In the genomic region with DNA sequence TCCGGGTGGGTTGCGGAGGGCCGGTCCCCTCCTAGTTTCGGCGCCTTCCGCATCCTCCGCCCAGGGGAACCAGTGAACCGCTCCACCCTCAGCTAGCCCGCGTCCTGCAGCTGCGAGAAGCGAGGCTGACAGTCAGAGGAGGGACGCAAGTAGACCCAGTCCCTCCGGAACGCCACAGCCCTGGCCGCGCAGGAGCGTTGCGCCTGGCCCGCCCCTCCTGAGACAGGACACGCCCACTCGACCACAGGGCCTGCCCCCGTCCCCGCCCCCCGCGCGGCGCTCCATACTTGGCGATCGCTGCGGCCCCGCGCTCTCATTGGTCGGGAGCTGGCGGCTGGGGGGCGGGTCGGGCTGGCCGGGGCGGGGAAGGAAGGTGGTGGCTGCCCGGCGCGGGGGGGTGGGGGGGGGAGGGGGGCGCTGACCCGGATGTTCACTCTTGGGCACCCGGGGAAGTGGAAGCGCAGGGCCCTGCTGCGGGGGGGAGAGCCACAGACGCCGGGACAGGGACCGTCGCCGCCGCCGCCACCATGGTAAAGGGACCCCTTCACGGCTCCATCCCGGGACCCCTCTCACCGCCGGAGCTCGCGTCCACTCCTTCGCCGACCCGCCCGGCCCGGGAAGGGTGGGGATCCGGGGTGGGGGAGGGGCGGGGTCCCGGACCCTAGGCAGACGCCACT, we compare ENCODE assay signal across 8 mouse cellular contexts. TPM values are rescaled to one million over a fixed set of nuclear protein-coding genes. Genes with fewer than 3 reads are reported as not detected.
DNase-seq lines count a peak whose midpoint lies in the region; ATAC-seq and TF ChIP-seq lines count a peak whose summit lies in the region.

A gene (plus strand): TSS at position 401 of the 677 bp plus-strand sequence.

- WGBS in cerebellum, adult 2 months = under 1% methylated on average over 62 of the region's 69 CpGs
- 0% methylated on average over 51 of the region's 69 CpGs for WGBS in lung, embryonic 16.5 days

- peak; percentile 61 to 81; a peak in 3 of 4 replicates for TF ChIP-seq POLR2A in MEL (IDR thresholded peaks at IDR 0.05; ENCODE audit: control insufficient read depth in 1 of 2, insufficient read depth in 1 of 2, low read depth in 1 of 2, low read length in 2 of 2, poor library complexity in 1 of 2)
- TF ChIP-seq POLR2A in cerebellum, adult 2 months (IDR thresholded peaks at IDR 0.05; ENCODE audit: borderline replicate concordance, insufficient read depth, low read length) = peak; percentile 93

- TF ChIP-seq EP300 in MEL (IDR thresholded peaks at IDR 0.05; ENCODE audit: low read depth in 1 of 2, low read length in 2 of 2) = no peak

- H3K4me1 ChIP-seq in MEL (ENCODE audit: control insufficient read depth in 1 of 2, insufficient read depth in 2 of 2, low read length in 2 of 2) = peaks cover 10 to 41% of the 10 kb centered on the region in 2 experiments
- peaks cover 26% of the 10 kb centered on the region for H3K4me1 ChIP-seq in cerebellum, adult 2 months (ENCODE audit: control insufficient read depth, insufficient read depth, low read length)
- peaks cover 44% of the 10 kb centered on the region for H3K4me1 ChIP-seq in lung, embryonic 16.5 days (replicated peaks; ENCODE audit: control insufficient read depth, insufficient read depth, low read length)

- peak within 1 kb of the TSS; percentile 80 to 100 for H3K4me3 ChIP-seq in MEL (ENCODE audit: control insufficient read depth in 1 of 2, insufficient read depth in 1 of 2, low read depth in 2 of 2, low read length in 2 of 2)
- peak within 1 kb of the TSS; percentile 86 for H3K4me3 ChIP-seq in cerebellum, adult 2 months (replicated peaks; ENCODE audit: insufficient read depth, low read depth, low read length)
- peak within 1 kb of the TSS; percentile 81 for H3K4me3 ChIP-seq in lung, embryonic 16.5 days (ENCODE audit: low read length)

- peak within 1 kb of the TSS; percentile 90 for H3K9ac ChIP-seq in MEL (ENCODE audit: control insufficient read depth, low read depth, low read length, poor library complexity, severe bottlenecking)
- H3K9ac ChIP-seq in lung, embryonic 16.5 days (ENCODE audit: low read length) = peak within 1 kb of the TSS; percentile 92

- peak; percentile 83 to 86 for ATAC-seq in hematopoietic stem cell, adult 5-6 weeks (replicated peaks in 1 of 2; ENCODE audit: insufficient read depth in 1 of 2, low FRiP score in 2 of 2, low TSS enrichment in 1 of 2, low read depth in 1 of 2, poor library complexity in 2 of 2, severe bottlenecking in 2 of 2)
- ATAC-seq in lung, embryonic 16.5 days (ENCODE audit: low read depth) = peak; percentile 97

- no peak for TF ChIP-seq CTCF in MEL (IDR thresholded peaks at IDR 0.05 in 2 of 3, conservative IDR thresholded peaks at IDR 0.05 in 1 of 3; ENCODE audit: control insufficient read depth in 1 of 3, insufficient read depth in 1 of 3, low read depth in 2 of 3, low read length in 3 of 3, poor library complexity in 1 of 3, severe bottlenecking in 1 of 3)
- no peak for TF ChIP-seq CTCF in cerebellum, adult 2 months (IDR thresholded peaks at IDR 0.05; ENCODE audit: borderline replicate concordance, insufficient read depth, low read depth, low read length)

- peak within 1 kb of the TSS; percentile 72 for H3K4me2 ChIP-seq in lung, embryonic 16.5 days (ENCODE audit: low read depth, low read length)

- no peaks in the 10 kb centered on the region for H3K27me3 ChIP-seq in MEL (ENCODE audit: control insufficient read depth in 1 of 2, insufficient read depth in 2 of 2, low read length in 2 of 2)
- no peaks in the 10 kb centered on the region for H3K27me3 ChIP-seq in cerebellum, adult 2 months (ENCODE audit: control insufficient read depth, insufficient read depth, low read length)
- no peaks in the 10 kb centered on the region for H3K27me3 ChIP-seq in lung, embryonic 16.5 days (ENCODE audit: control insufficient read depth, insufficient read depth, low read depth, low read length)

- H3K9me3 ChIP-seq in MEL (replicated peaks; ENCODE audit: insufficient read depth, low read length) = no peaks in the 10 kb centered on the region
- no peaks in the 10 kb centered on the region for H3K9me3 ChIP-seq in lung, embryonic 16.5 days (ENCODE audit: control insufficient read depth, low read length)

- peak; percentile 94 for DNase-seq in MEL (ENCODE audit: low read depth, low spot score)
- DNase-seq in cerebellum, adult 2 months = peak; percentile 95 to 96
- peak; percentile 92 for DNase-seq in forelimb bud, embryonic 11.5 days (ENCODE audit: low read depth, low spot score)
- DNase-seq in layer of hippocampus, adult 9-10 months (ENCODE audit: low spot score) = peak; percentile 81
- DNase-seq in ovary, postnatal 10 days (ENCODE audit: low spot score) = peak; percentile 87
- DNase-seq in thymus, postnatal 10 days (ENCODE audit: low spot score in 2 of 2) = peak; percentile 95 to 97

- H3K27ac ChIP-seq in MEL (ENCODE audit: control insufficient read depth, low read depth, low read length) = peak within 1 kb of the TSS; percentile 86
- H3K27ac ChIP-seq in cerebellum, adult 2 months (ENCODE audit: insufficient read depth, low read length) = peak within 1 kb of the TSS; percentile 87
- peak within 1 kb of the TSS; percentile 93 for H3K27ac ChIP-seq in lung, embryonic 16.5 days (ENCODE audit: low read length)

- peaks cover 0 to 37% of the 10 kb centered on the region in 2 experiments; a peak in 2 of 4 replicates for H3K36me3 ChIP-seq in MEL (ENCODE audit: control insufficient read depth in 1 of 2, insufficient read depth in 2 of 2, low read length in 2 of 2)
- no peaks in the 10 kb centered on the region for H3K36me3 ChIP-seq in lung, embryonic 16.5 days (ENCODE audit: control insufficient read depth, insufficient read depth, low read length)

- no peak for TF ChIP-seq RAD21 in MEL (IDR thresholded peaks at IDR 0.05; ENCODE audit: low read depth, low read length)

- peaks cover 50% of the 10 kb centered on the region for H3K79me2 ChIP-seq in MEL (ENCODE audit: control insufficient read depth, insufficient read depth, low read length, poor library complexity)

TF ChIP-seq in MEL, 35 proteins besides CTCF, POLR2A, EP300 and RAD21 (continues in another document):
- peak; percentile 56; the same call in 1 of the 2 replicates for TF ChIP-seq POLR2AphosphoS2 (IDR thresholded peaks at IDR 0.05; ENCODE audit: low read length)
- TF ChIP-seq SIN3A (IDR thresholded peaks at IDR 0.05; ENCODE audit: low read length) = 0 out of 2 replicates have a peak, but pooled peaks have one; percentile 13
- no peak for TF ChIP-seq TAL1 (IDR thresholded peaks at IDR 0.05; ENCODE audit: low read length)
- no peak for TF ChIP-seq E2F4 (IDR thresholded peaks at IDR 0.05; ENCODE audit: borderline replicate concordance, low read depth, low read length)
- no peak; the same call in 1 of the 2 replicates for TF ChIP-seq KAT2A (conservative IDR thresholded peaks at IDR 0.05; ENCODE audit: low read depth, low read length)
- no peak for TF ChIP-seq MYC (IDR thresholded peaks at IDR 0.05; ENCODE audit: low read depth, low read length)
- no peak for TF ChIP-seq MAFK (IDR thresholded peaks at IDR 0.05; ENCODE audit: borderline replicate concordance, low read depth, low read length)
- 0 out of 2 replicates have a peak, but pooled peaks have one; percentile 27 for TF ChIP-seq TCF12 (IDR thresholded peaks at IDR 0.05; ENCODE audit: low read depth, low read length)
- no peak for TF ChIP-seq ZNF384 (IDR thresholded peaks at IDR 0.05; ENCODE audit: low read depth, low read length)
- TF ChIP-seq ELF1 (IDR thresholded peaks at IDR 0.05; ENCODE audit: low read depth, low read length) = peak; percentile 76
- no peak for TF ChIP-seq RCOR1 (IDR thresholded peaks at IDR 0.05; ENCODE audit: low read depth, low read length)
- no peak; the same call in 1 of the 2 replicates for TF ChIP-seq TBP (IDR thresholded peaks at IDR 0.05; ENCODE audit: low read depth, low read length)
- no peak for TF ChIP-seq POLR2AphosphoS5 (IDR thresholded peaks at IDR 0.05; ENCODE audit: borderline replicate concordance, low read depth, low read length)
- no peak for TF ChIP-seq USF2 (IDR thresholded peaks at IDR 0.05; ENCODE audit: borderline replicate concordance in 1 of 2, insufficient read depth in 1 of 2, low read depth in 1 of 2, low read length in 2 of 2)
- peak; percentile 77 for TF ChIP-seq HCFC1 (IDR thresholded peaks at IDR 0.05; ENCODE audit: low read depth, low read length)
- peak; percentile 72; the same call in 1 of the 2 replicates for TF ChIP-seq MAZ (IDR thresholded peaks at IDR 0.05; ENCODE audit: low read depth, low read length)
- no peak for TF ChIP-seq JUND (IDR thresholded peaks at IDR 0.05; ENCODE audit: low read depth, low read length)
- peak; percentile 67 for TF ChIP-seq ZMIZ1 (IDR thresholded peaks at IDR 0.05; ENCODE audit: low read depth, low read length)
- TF ChIP-seq ZKSCAN1 (IDR thresholded peaks at IDR 0.05; ENCODE audit: low read depth, low read length) = no peak
- peak; percentile 68 for TF ChIP-seq NRF1 (IDR thresholded peaks at IDR 0.05; ENCODE audit: insufficient read depth, low read depth, low read length, poor library complexity, severe bottlenecking)
- TF ChIP-seq MXI1 (IDR thresholded peaks at IDR 0.05; ENCODE audit: low read depth, low read length) = no peak
- TF ChIP-seq ETS1 (IDR thresholded peaks at IDR 0.05; ENCODE audit: low read depth, low read length) = no peak
- TF ChIP-seq CHD1 (IDR thresholded peaks at IDR 0.05; ENCODE audit: low read depth, low read length) = no peak
- TF ChIP-seq MEF2A (IDR thresholded peaks at IDR 0.05; ENCODE audit: extremely low read depth, insufficient replicate concordance, low read depth, low read length, poor library complexity, severe bottlenecking) = no peak
- TF ChIP-seq NELFE (IDR thresholded peaks at IDR 0.05; ENCODE audit: low read depth, low read length) = peak; percentile 76
- no peak for TF ChIP-seq GABPA (IDR thresholded peaks at IDR 0.05; ENCODE audit: low read depth, low read length)
- TF ChIP-seq SMC3 (IDR thresholded peaks at IDR 0.05; ENCODE audit: low read depth, low read length) = no peak
- TF ChIP-seq CHD2 (IDR thresholded peaks at IDR 0.05; ENCODE audit: low read length) = no peak
- TF ChIP-seq MAX (IDR thresholded peaks at IDR 0.05; ENCODE audit: low read length) = no peak
- TF ChIP-seq USF1 (IDR thresholded peaks at IDR 0.05; ENCODE audit: low read depth, low read length) = no peak
- no peak for TF ChIP-seq GATA1 (IDR thresholded peaks at IDR 0.05; ENCODE audit: low read depth, low read length)
- no peak for TF ChIP-seq MYB (IDR thresholded peaks at IDR 0.05; ENCODE audit: low read depth, low read length)

RNA-seq across cellular contexts. Expression of the gene that starts here (rescaled TPM):
- 91.2 and 103 TPM in 2 replicates for total RNA-seq in MEL (2012; rRNA removed)
- 100 to 1,000 TPM in 1 of 2 experiments, not detected in 1; 354 TPM for polyA plus RNA-seq in MEL (2012; ENCODE audit: insufficient read depth in 1 of 2, insufficient read length in 2 of 2, low read depth in 1 of 2, low replicate concordance in 2 of 2, missing spikeins in 1 of 2)
- polyA plus RNA-seq in cerebellum, adult 2 months (2012; rRNA removed) = 199 and 220 TPM in 2 replicates
- total RNA-seq in hematopoietic stem cell, adult 5-6 weeks (2017) = 96.1 and 101 TPM in 2 replicates
- polyA plus RNA-seq in lung, embryonic 16.5 days (2015; fragmentation: Nextera tagmentation; extraction: Ambion mirVana) = 454 and 473 TPM in 2 replicates

Comparison
In these comparisons a context has a peak if more than half of its experiments do, and no peak if none do; other contexts are left out.
1. Peak in every context shown above with its lines: DNase-seq, ATAC-seq, H3K4me3 ChIP-seq and H3K27ac ChIP-seq.